Mouse (Mus musculus): ENCODE measurements around the gene Prrg4. TPM values are rescaled to one million over a fixed set of nuclear protein-coding genes. Genes with fewer than 3 reads are reported as not detected.

The Prrg4 gene
- polyA plus RNA-seq, 1 experiment from 2014 or later = 2.8 TPM

DNA sequence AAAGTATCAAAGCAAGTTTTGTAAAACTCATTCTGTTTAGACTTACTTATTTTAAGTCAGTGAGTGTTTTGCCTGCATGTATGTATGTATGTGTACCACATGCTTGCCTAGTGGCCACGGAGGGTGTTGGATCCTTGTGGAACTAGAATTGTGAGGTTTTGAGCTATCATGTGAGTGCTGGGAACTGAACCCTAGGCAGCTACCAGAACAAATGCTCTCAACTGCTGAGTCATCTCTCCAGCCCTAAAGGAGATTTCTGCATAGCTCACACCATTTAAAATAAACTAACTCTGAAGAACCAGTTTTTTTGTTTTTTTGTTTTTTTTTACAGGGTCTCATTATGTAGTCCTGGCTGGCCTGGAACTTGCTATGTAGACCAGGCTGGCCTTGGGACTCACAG lies 6.5 kb upstream of the Prrg4 start:
- no peaks in the 10 kb centered on the region for H3K36me3 ChIP-seq

DNA sequence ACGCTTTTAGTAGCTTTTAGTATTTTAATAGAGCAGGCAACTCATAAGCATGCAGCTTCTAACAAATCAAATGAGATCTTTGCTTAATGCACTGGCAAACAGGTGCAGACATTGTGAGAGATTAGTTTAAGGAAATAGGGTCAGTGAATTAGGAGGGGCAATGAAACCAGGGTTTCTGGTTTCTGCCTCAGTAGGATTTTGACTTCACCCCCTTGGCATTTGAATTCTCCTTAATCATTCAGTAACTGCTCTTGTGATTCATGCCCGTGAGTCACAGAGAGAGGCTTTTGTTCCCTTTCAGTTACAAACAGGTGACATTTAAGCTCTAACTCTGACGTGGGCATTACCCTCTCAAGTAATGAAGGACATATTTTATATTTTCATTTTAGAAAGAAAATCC lies 6.1 kb upstream of the Prrg4 start:
- no peaks in the 10 kb centered on the region for H3K36me3 ChIP-seq
- H3K4me2 ChIP-seq = no peak overlapping the region
- H3K4me3 ChIP-seq = no peak overlapping the region
- no peak for ATAC-seq (ENCODE audit: insufficient number of reproducible peaks, insufficient read depth, low FRiP score, low TSS enrichment, low read depth)
- WGBS = 29% methylated on average over 3 of the region's 3 CpGs
- no peak overlapping the region for H3K9ac ChIP-seq
- peaks cover 26% of the 10 kb centered on the region for H3K27me3 ChIP-seq
- no peak overlapping the region for H3K27ac ChIP-seq
- H3K9me3 ChIP-seq = no peaks in the 10 kb centered on the region
- H3K4me1 ChIP-seq = no peaks in the 10 kb centered on the region

More for the DNA sequence above, 6.5 kb upstream of the Prrg4 start:
- H3K9me3 ChIP-seq = no peaks in the 10 kb centered on the region
- no peak overlapping the region for H3K9ac ChIP-seq
- ATAC-seq (ENCODE audit: insufficient number of reproducible peaks, insufficient read depth, low FRiP score, low TSS enrichment, low read depth) = no peak
- no peak overlapping the region for H3K4me3 ChIP-seq
- peaks cover 22% of the 10 kb centered on the region for H3K27me3 ChIP-seq
- WGBS = 46% methylated on average over 1 of the region's 1 CpGs
- H3K4me1 ChIP-seq = no peaks in the 10 kb centered on the region
- no peak overlapping the region for H3K27ac ChIP-seq
- no peak overlapping the region for H3K4me2 ChIP-seq

DNA sequence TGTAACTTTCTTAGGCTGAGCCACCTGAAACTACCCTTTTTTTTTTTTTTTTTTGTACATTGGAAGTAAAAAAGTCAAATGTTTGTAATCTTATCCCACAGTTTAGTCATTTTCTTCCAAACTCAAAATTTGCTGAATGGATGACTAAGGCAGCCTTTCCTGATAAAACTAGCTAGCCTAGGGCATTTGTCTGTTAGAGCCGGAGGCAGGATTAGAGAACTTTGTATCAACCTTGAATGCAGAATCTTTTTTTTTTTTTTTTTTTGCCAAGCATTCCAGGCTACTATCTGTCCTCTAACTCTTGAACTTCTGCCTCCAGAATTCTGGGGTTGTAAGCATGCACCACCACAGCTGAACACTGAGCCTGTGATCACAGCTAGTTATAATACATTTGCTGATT lies 5.2 kb upstream of the Prrg4 start:
- no peak overlapping the region for H3K4me2 ChIP-seq
- no peak for ATAC-seq (ENCODE audit: insufficient number of reproducible peaks, insufficient read depth, low FRiP score, low TSS enrichment, low read depth)
- H3K36me3 ChIP-seq = no peaks in the 10 kb centered on the region
- H3K4me1 ChIP-seq = peaks cover 2% of the 10 kb centered on the region; the same call in 1 of the 2 replicates
- H3K27ac ChIP-seq = no peak overlapping the region
- peaks cover 30% of the 10 kb centered on the region for H3K27me3 ChIP-seq
- H3K9me3 ChIP-seq = no peaks in the 10 kb centered on the region
- WGBS = 71% methylated on average over 1 of the region's 1 CpGs
- no peak overlapping the region for H3K9ac ChIP-seq
- H3K4me3 ChIP-seq = no peak overlapping the region

DNA sequence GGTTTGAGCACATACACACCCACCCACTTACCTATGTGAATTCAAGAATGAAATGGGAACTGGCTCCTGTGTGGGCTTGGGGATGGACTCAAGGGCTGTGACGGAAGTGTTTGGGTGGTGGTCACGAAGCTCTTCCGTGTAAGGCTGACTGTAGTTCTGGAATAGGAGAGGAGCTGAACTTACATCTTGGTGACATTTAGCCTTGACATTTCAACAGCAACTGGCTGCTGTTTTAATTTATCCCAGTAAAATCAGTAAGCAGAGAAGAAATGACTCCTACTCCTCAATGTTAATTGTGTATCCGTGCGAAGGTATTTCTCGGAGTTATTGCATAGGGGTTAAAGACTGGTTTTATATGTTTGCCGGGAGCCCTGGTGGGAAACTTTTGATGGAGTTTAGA lies 2.9 kb upstream of the Prrg4 start:
- no peak for ATAC-seq (ENCODE audit: insufficient number of reproducible peaks, insufficient read depth, low FRiP score, low TSS enrichment, low read depth)
- Histone ChIP-seq H3K4me1 (peaks cover 22% of the 10 kb centered on the region), H3K27ac (no peak overlapping the region), H3K27me3 (peaks cover 42% of the 10 kb centered on the region), H3K9ac (no peak overlapping the region), H3K4me2 (no peak overlapping the region), H3K4me3 (no peak overlapping the region), H3K36me3 (no peaks in the 10 kb centered on the region), H3K9me3 (no peaks in the 10 kb centered on the region)
- WGBS = 90% methylated on average over 7 of the region's 7 CpGs

DNA sequence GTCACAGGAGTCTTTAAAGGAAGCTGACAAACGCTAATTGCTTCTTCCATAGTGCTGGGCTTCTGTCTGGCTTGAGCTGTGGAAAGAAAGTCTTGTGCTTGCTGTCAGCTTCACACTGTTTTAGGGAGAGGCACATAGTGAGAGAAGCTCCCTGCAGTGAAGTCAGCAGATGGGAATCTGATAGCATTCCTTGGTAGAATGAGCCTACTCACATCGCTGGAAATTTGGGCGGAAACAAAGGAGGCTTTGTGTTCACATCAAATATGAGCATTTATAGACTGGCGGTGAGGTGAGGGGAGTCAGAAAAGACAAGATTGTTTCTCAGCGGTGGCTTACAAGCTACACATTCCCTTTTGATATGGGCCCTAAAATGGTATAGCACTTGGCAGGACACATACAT lies 2.0 kb upstream of the Prrg4 start:
- Histone ChIP-seq H3K4me2 (no peak overlapping the region), H3K9ac (no peak overlapping the region), H3K4me1 (peaks cover 27% of the 10 kb centered on the region), H3K27me3 (peaks cover 42% of the 10 kb centered on the region), H3K36me3 (no peaks in the 10 kb centered on the region), H3K4me3 (no peak overlapping the region), H3K27ac (no peak overlapping the region), H3K9me3 (no peaks in the 10 kb centered on the region)
- no peak for ATAC-seq (ENCODE audit: insufficient number of reproducible peaks, insufficient read depth, low FRiP score, low TSS enrichment, low read depth)
- 17% methylated on average over 5 of the region's 5 CpGs for WGBS

DNA sequence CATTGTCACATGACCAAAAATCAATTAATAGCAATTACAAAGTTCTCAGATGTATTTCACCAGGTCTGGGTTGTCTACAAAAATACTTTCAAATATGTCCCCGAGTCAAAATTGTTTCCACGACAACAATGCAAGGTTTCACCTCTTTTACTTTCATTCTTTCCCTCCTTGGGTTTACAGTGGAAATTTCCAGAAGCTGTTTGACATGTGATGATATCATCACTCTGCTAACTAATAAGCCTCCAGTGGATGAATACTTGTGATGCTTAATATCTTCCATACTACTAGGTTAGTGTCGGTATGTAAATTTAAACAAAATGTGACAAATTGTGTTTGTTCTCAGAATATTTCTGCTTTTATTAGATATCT lies 299 bp upstream of the Prrg4 start:
- no peak for ATAC-seq (ENCODE audit: insufficient number of reproducible peaks, insufficient read depth, low FRiP score, low TSS enrichment, low read depth)
- Histone ChIP-seq H3K4me3 (peak overlapping the region; percentile 57), H3K4me2 (peak overlapping the region; percentile 97), H3K27ac (no peak overlapping the region), H3K27me3 (peaks cover 42% of the 10 kb centered on the region), H3K4me1 (peaks cover 33% of the 10 kb centered on the region), H3K36me3 (no peaks in the 10 kb centered on the region), H3K9me3 (no peaks in the 10 kb centered on the region), H3K9ac (no peak overlapping the region)
- 61% methylated on average over 3 of the region's 3 CpGs for WGBS

DNA sequence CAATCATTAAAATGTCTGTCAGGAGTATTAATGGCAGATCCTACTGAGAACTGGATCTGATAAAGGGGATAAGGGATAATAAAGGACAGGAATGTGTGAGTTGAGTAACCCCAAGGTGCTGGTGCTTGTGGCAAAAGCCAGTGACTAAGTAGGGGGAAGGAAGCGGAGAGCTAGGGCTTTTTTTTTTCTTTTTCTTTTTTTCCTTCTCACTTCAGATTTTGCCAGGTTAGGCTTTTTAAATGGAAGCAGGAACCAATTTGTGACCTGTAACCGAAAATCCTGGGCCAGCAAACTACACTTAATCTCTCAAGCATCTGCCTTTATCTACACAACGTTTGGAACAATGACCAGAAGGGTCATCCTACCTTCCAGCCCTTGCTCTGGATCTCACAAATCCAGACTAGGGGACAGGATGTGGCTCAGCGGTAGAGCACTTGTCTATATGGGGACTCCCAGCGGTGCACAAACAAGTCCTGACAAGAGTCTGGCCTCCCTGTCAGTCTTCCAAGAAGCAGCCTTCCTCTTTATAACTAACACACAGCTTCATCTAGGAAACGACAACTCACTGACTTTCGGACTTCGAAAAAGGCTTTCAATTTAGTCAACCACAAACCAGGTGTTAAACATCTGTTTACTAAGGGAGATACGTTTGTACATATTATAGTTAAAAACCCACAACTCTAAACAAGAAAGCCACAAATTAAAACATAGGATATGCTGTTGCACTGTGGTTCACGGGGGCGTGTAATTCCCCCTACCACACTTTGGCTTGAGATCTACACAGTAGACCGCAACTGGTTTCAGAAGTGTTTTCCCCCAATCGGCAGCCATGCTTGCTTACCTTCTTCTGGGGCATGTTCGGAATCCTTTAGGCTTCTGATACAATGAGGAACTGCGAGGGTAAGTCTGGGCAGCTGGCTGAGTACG lies 1.2 kb downstream of the Prrg4 start:
- Histone ChIP-seq H3K9ac (peak overlapping the region; percentile 71; the same call in 1 of the 2 replicates), H3K27ac (no peak overlapping the region), H3K36me3 (no peaks in the 10 kb centered on the region), H3K4me2 (peak overlapping the region; percentile 97), H3K27me3 (peaks cover 41% of the 10 kb centered on the region), H3K4me1 (peaks cover 33% of the 10 kb centered on the region), H3K9me3 (no peaks in the 10 kb centered on the region), H3K4me3 (peak overlapping the region; percentile 57)
- no peak for ATAC-seq (ENCODE audit: insufficient number of reproducible peaks, insufficient read depth, low FRiP score, low TSS enrichment, low read depth)
- WGBS = 14% methylated on average over 16 of the region's 16 CpGs

DNA sequence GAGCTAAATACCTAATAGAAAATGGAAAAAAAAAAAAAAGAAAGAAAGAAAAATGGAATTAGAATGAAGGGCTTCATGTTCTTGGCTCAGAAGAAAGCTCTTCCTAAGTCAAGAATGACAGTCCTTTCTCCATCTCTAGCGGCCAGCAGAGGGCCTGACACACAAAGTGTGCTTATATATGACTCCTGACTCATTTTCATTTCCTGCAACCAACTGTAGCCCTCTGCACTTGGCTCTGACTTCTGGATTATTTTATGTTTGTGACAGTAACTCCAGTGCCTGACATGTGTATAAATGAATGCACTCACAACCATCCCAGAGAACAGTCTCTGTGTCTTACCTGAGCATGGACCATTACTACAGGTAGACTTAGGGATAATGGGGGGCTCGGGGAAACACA lies 2.0 kb downstream of the Prrg4 start:
- Histone ChIP-seq H3K4me1 (peaks cover 33% of the 10 kb centered on the region), H3K9ac (no peak overlapping the region), H3K27me3 (peaks cover 33% of the 10 kb centered on the region), H3K4me2 (no peak overlapping the region), H3K9me3 (no peaks in the 10 kb centered on the region), H3K36me3 (no peaks in the 10 kb centered on the region), H3K27ac (no peak overlapping the region), H3K4me3 (no peak overlapping the region)
- WGBS = 46% methylated on average over 2 of the region's 2 CpGs
- ATAC-seq (ENCODE audit: insufficient number of reproducible peaks, insufficient read depth, low FRiP score, low TSS enrichment, low read depth) = no peak

DNA sequence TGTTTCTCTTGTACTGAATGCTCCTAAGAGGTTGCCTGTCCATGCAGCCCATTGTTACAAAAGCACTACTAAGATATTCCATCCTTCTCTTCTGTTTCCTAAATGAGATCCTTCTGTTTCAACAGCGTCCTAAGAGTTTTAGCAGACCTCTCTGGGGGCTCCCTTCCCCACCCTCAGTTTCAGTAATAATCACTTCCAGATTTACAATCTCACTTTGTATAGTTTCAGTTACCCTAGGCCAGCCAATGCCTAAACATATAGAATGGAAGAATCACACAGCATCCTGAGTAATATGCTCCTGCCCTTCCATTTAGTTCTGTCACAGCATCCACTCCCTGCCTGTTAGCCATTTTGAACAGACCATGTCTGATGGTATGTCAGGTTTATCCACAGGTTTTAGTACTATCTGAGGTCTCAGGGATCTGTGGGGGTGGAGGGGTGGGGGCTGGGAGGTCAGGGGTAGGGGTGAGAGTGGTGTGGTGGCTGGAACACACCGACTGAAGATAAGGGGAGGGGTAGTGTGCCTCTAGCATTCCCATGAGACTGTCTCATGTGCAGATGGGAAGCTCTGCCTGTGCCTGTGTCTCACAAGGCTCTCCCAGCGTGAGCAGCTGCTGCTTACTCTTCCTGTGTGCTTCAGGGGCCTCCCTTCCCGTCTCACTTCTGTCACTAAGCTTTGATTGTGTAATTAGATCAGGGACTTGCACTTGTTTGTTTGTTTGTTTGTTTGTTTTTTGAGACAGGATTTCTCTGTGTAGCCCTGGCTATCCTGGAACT lies 2.9 kb downstream of the Prrg4 start:
- Histone ChIP-seq H3K9me3 (no peaks in the 10 kb centered on the region), H3K4me1 (peaks cover 33% of the 10 kb centered on the region), H3K4me3 (no peak overlapping the region), H3K36me3 (no peaks in the 10 kb centered on the region), H3K27me3 (peaks cover 26% of the 10 kb centered on the region), H3K9ac (no peak overlapping the region), H3K27ac (no peak overlapping the region; the same call in 1 of the 2 replicates), H3K4me2 (no peak overlapping the region; the same call in 1 of the 2 replicates)
- WGBS = 18% methylated on average over 4 of the region's 4 CpGs
- no peak for ATAC-seq (ENCODE audit: insufficient number of reproducible peaks, insufficient read depth, low FRiP score, low TSS enrichment, low read depth)

DNA sequence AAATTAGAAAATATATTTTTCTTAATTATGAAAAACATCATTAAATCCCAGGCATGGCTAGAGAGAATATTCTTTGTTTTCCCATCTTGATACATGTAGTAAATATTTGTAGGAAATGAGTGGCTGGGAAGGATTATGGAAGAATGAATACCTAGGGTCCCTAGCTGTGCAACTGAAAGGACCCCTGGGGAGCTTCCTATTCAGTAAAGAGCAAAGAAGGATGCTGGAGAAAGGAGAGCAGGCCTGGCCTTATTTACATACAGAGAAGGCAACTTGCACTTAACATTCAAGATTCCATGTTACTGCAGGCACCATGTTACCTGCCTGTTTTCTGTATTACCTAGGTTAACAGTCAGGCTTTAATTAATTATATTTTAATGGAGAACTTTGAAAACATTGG lies 7.1 kb downstream of the Prrg4 start:
- H3K4me1 ChIP-seq = peaks cover 11% of the 10 kb centered on the region
- no peak overlapping the region for H3K9ac ChIP-seq
- peaks cover 3% of the 10 kb centered on the region; the same call in 1 of the 2 replicates for H3K36me3 ChIP-seq
- H3K4me3 ChIP-seq = no peak overlapping the region
- no peak overlapping the region for H3K4me2 ChIP-seq
- H3K27ac ChIP-seq = no peak overlapping the region
- H3K9me3 ChIP-seq = no peaks in the 10 kb centered on the region
- H3K27me3 ChIP-seq = no peaks in the 10 kb centered on the region
- no peak for ATAC-seq (ENCODE audit: insufficient number of reproducible peaks, insufficient read depth, low FRiP score, low TSS enrichment, low read depth)

DNA sequence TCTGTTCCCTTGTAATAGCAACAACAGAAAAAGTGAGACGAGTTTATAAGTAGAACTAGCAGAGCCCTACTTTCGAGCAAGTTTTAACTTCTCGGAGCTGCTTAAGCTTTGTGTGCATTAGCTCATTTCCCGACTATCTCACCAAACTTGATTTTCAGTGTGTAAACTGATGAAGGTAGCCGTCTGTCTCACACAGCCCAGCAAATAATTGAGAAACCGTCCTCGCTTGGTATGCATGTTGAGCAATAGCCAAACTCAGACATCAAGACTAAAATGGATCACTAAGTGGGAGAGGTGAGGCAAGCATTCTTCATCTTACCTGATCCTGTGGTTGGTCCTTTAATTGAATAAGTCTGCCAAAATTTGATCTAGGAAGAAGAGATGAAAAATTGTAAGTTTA lies 7.9 kb downstream of the Prrg4 start:
- H3K36me3 ChIP-seq = peaks cover 3% of the 10 kb centered on the region; the same call in 1 of the 2 replicates
- no peak overlapping the region for H3K4me3 ChIP-seq
- WGBS = 77% methylated on average over 7 of the region's 7 CpGs
- peaks cover 6% of the 10 kb centered on the region for H3K4me1 ChIP-seq
- no peak overlapping the region for H3K4me2 ChIP-seq
- no peak overlapping the region for H3K27ac ChIP-seq
- no peaks in the 10 kb centered on the region for H3K27me3 ChIP-seq
- no peak for ATAC-seq (ENCODE audit: insufficient number of reproducible peaks, insufficient read depth, low FRiP score, low TSS enrichment, low read depth)
- no peaks in the 10 kb centered on the region for H3K9me3 ChIP-seq
- no peak overlapping the region for H3K9ac ChIP-seq

DNA sequence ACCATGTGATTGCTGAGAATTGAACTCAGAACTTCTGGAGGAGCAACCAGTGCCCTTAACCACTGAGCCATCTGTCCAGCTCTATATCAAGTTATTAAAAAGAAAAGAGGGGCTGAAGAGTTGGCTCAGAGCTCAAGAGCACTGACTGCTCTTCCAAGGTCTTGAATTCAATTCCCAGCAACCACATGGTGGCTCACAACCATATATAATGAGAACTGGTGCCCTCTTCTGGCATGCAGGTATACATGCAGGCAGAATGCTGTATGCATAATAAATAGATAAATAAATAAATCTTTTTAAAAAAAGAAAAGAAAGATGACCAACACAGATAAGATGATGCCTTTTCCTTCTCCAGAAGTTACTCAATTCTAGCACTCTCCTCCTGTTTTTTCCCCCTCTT lies 8.7 kb downstream of the Prrg4 start:
- ATAC-seq (ENCODE audit: insufficient number of reproducible peaks, insufficient read depth, low FRiP score, low TSS enrichment, low read depth) = no peak
- H3K4me1 ChIP-seq = no peaks in the 10 kb centered on the region
- H3K27ac ChIP-seq = no peak overlapping the region

More for the DNA sequence above, 8.7 kb downstream of the Prrg4 start:
- no peak overlapping the region for H3K4me3 ChIP-seq
- peaks cover 3% of the 10 kb centered on the region; the same call in 1 of the 2 replicates for H3K36me3 ChIP-seq
- H3K4me2 ChIP-seq = no peak overlapping the region
- H3K27me3 ChIP-seq = no peaks in the 10 kb centered on the region
- no peaks in the 10 kb centered on the region for H3K9me3 ChIP-seq
- H3K9ac ChIP-seq = no peak overlapping the region
